Mouse (Mus musculus) ES-Bruce4 (cell line): ENCODE data around the gene Ppargc1a.

Source experiments
- CTCF ChIP-seq: IDR thresholded peaks from one replicate; pipeline ENCODE4 v1.8.1; 2011; ENCODE audit warnings: low read depth, low read length
- POLR2A ChIP-seq: IDR thresholded peaks from one replicate; pipeline ENCODE4 v1.8.1; 2011; ENCODE audit warnings: low read length; ENCODE audit not compliant: insufficient read depth

DNA sequence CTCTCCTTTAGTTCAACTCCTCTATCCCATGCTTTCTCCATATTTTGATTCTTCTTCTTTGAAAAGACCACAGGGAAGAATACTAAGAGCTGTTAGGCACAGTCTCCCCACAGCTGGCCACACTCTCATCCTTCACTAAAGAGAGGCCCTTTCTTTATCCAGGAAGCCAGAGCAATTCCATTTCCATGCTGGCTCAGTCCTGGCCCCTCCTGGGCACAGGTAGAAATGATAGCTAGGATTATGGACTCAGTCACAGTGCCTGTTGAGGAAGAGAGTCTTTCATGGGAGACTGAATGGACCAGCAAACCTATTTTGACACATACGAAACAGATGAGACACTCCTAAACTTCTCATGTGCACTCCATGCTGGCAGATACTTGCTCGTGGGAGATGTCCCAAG lies 18.7 kb upstream of the Ppargc1a start:
- TF ChIP-seq CTCF = no peak
- TF ChIP-seq POLR2A = no peak
